Mouse (Mus musculus): ENCODE data around the gene Psmb7. TPM values are rescaled to one million over a fixed set of nuclear protein-coding genes. Genes with fewer than 3 reads are reported as not detected.
A peak's percentile ranks its signal among the peaks of the same experiment; 100 is the strongest.

Psmb7 gene
- polyA plus RNA-seq (2015; fragmentation: Nextera tagmentation; extraction: Ambion mirVana): 213 and 245 TPM in 2 replicates

DNA sequence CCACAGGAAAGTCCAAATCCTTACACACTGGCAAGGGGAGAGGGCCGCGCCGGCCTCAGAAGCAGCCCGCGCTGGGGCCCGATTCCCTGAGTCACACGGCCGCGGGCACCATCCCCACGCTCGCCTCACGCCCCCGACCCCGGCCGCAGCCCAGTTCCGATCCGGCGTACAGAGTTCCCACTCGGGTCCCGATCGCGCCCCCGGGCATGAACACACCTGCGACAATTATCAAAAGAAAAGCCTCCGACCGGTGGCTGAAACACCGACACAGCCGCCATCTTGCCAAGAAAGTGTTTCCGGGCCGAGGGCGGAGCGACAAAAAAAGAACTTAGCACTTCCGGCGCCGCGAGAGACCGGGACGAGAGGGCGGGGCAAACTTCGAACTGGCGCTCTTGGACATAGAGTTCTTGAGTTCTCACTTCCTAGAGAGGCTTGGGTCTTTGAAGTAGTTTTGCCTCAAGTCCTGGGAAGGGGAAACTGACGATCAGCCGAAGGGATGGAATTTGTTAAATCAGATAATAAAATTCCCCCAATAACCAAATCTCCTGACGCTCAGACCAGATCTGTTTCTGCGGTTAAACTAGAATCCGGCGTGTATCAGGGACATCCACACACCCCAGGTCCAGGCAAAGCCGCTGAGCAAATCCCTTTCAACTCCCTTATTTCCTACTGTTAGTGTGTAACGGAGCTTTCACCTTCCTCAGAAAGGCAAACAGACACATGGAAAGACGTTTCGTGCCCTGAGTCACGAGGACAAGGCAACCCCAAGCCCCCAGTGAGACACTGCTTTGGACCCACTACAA is at the start of gene Psmb7:
Psmb7 (minus strand) TSS at position 463 of the 803 bp plus-strand sequence.
- H3K27me3 ChIP-seq (replicated peaks): no peaks in the 10 kb centered on the region
- H3K9ac ChIP-seq: peak within 1 kb of the TSS; percentile 97
- H3K4me3 ChIP-seq: peak within 1 kb of the TSS; percentile 89
- no peaks in the 10 kb centered on the region for H3K9me3 ChIP-seq
- peak; percentile 51; the same call in 1 of the 2 replicates for ATAC-seq (ENCODE audit: extremely low read depth, insufficient number of reproducible peaks, low FRiP score, low TSS enrichment)
- peaks cover 32% of the 10 kb centered on the region for H3K36me3 ChIP-seq
- H3K4me2 ChIP-seq: peak within 1 kb of the TSS; percentile 77
- WGBS: 2% methylated on average over 52 of the region's 52 CpGs
- H3K4me1 ChIP-seq: peaks cover 18% of the 10 kb centered on the region
- 0 out of 2 replicates have a peak within 1 kb of the TSS, but pooled peaks have one; percentile 56 for H3K27ac ChIP-seq (replicated peaks)

GRCm38 (mm10) chr2:38691542-38691941 is 47.7 kb upstream of the Psmb7 start:
- ATAC-seq (ENCODE audit: extremely low read depth, insufficient number of reproducible peaks, low FRiP score, low TSS enrichment): no peak
- H3K36me3 ChIP-seq: no peaks in the 10 kb centered on the region
- H3K4me1 ChIP-seq: peaks cover 11% of the 10 kb centered on the region
- no peak overlapping the region for H3K9ac ChIP-seq
- peaks cover 94% of the 10 kb centered on the region for H3K27me3 ChIP-seq (replicated peaks)
- no peak overlapping the region for H3K27ac ChIP-seq (replicated peaks)
- H3K4me2 ChIP-seq: no peak overlapping the region
- no peaks in the 10 kb centered on the region for H3K9me3 ChIP-seq
- 10% methylated on average over 8 of the region's 8 CpGs for WGBS
- no peak overlapping the region for H3K4me3 ChIP-seq

DNA sequence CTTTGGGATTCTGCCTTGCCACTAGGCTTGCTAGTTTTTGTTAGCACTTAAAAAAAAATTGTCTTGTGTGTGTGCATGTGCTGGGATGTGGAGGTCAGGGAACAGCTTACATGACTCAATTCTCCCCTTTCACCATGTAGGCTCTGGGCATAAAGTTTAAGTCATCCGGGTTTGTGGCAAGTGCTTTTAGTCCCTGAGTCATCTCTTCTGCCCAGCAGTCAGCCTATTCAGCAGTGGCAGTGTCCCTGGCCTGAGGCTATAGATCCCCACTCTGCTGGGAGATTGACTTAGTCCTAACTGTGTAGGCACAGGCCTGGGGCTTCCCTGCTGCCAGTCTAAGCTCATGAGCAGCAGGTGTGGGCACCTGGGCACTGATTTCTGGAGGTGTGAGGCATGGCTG is 46.0 kb upstream of the Psmb7 start:
- no peak for ATAC-seq (ENCODE audit: extremely low read depth, insufficient number of reproducible peaks, low FRiP score, low TSS enrichment)
- no peak overlapping the region for H3K27ac ChIP-seq (replicated peaks)
- H3K9me3 ChIP-seq: no peaks in the 10 kb centered on the region
- WGBS: 81% methylated on average over 1 of the region's 1 CpGs
- no peaks in the 10 kb centered on the region for H3K36me3 ChIP-seq
- peaks cover 84% of the 10 kb centered on the region for H3K27me3 ChIP-seq (replicated peaks)
- no peak overlapping the region for H3K4me2 ChIP-seq
- H3K4me1 ChIP-seq: peaks cover 11% of the 10 kb centered on the region
- H3K4me3 ChIP-seq: no peak overlapping the region
- no peak overlapping the region for H3K9ac ChIP-seq

GRCm38 (mm10) chr2:38688791-38689520 is 45.1 kb upstream of the Psmb7 start:
- peaks cover 78% of the 10 kb centered on the region for H3K27me3 ChIP-seq (replicated peaks)
- 4% methylated on average over 29 of the region's 29 CpGs for WGBS
- H3K4me2 ChIP-seq: peak overlapping the region; percentile 74
- ATAC-seq (ENCODE audit: extremely low read depth, insufficient number of reproducible peaks, low FRiP score, low TSS enrichment): no peak
- peaks cover 11% of the 10 kb centered on the region for H3K4me1 ChIP-seq
- peak overlapping the region; percentile 70 for H3K9ac ChIP-seq
- no peak overlapping the region for H3K27ac ChIP-seq (replicated peaks)
- peak overlapping the region; percentile 48 for H3K4me3 ChIP-seq
- no peaks in the 10 kb centered on the region for H3K9me3 ChIP-seq
- no peaks in the 10 kb centered on the region for H3K36me3 ChIP-seq

- Histone ChIP-seq H3K9ac (no peak overlapping the region), H3K4me2 (no peak overlapping the region), H3K9me3 (no peaks in the 10 kb centered on the region), H3K36me3 (no peaks in the 10 kb centered on the region), H3K4me3 (no peak overlapping the region), H3K4me1 (peaks cover 11% of the 10 kb centered on the region), H3K27ac (replicated peaks) (no peak overlapping the region), H3K27me3 (replicated peaks) (peaks cover 52% of the 10 kb centered on the region)
- ATAC-seq (ENCODE audit: extremely low read depth, insufficient number of reproducible peaks, low FRiP score, low TSS enrichment): no peak
- 57% methylated on average over 3 of the region's 3 CpGs for WGBS
These were observed 41.9 kb upstream of the Psmb7 start for GRCm38 (mm10) chr2:38685746-38686145.

DNA sequence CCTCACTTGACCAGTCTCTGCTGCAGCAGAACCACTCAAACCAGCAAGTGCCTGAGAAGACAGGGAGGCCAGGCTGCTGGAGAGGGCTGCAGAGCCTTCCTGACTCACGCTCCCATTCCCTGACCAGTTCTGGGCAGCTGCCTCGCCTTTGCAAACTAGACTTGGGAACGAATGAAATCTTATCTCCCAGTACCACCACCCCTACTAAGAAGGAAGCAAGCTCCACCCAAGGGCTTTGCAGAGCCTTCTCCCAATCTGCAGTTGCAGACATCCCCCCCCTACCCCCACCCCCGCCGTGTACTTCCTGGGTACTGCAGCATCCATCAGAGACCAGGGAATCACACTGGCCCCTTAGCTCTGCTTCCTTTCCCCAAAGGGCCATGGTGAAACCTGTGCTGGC is 39.2 kb upstream of the Psmb7 start:
- Histone ChIP-seq H3K27me3 (replicated peaks) (peaks cover 31% of the 10 kb centered on the region), H3K4me3 (no peak overlapping the region), H3K9ac (no peak overlapping the region), H3K27ac (replicated peaks) (no peak overlapping the region), H3K9me3 (no peaks in the 10 kb centered on the region), H3K4me1 (no peaks in the 10 kb centered on the region), H3K36me3 (no peaks in the 10 kb centered on the region), H3K4me2 (no peak overlapping the region)
- WGBS: 55% methylated on average over 5 of the region's 5 CpGs
- ATAC-seq (ENCODE audit: extremely low read depth, insufficient number of reproducible peaks, low FRiP score, low TSS enrichment): no peak

GRCm38 (mm10) chr2:38682209-38682608 is 38.3 kb upstream of the Psmb7 start:
- Histone ChIP-seq H3K9ac (no peak overlapping the region), H3K4me3 (no peak overlapping the region), H3K27ac (replicated peaks) (no peak overlapping the region), H3K9me3 (no peaks in the 10 kb centered on the region), H3K4me1 (no peaks in the 10 kb centered on the region), H3K27me3 (replicated peaks) (peaks cover 22% of the 10 kb centered on the region), H3K36me3 (no peaks in the 10 kb centered on the region), H3K4me2 (no peak overlapping the region)
- no peak for ATAC-seq (ENCODE audit: extremely low read depth, insufficient number of reproducible peaks, low FRiP score, low TSS enrichment)
- 84% methylated on average over 5 of the region's 5 CpGs for WGBS

- H3K36me3 ChIP-seq: no peaks in the 10 kb centered on the region
- no peak overlapping the region for H3K4me2 ChIP-seq
- peaks cover 23% of the 10 kb centered on the region for H3K27me3 ChIP-seq (replicated peaks)
- no peaks in the 10 kb centered on the region for H3K4me1 ChIP-seq
- H3K4me3 ChIP-seq: no peak overlapping the region
- no peaks in the 10 kb centered on the region for H3K9me3 ChIP-seq
- ATAC-seq (ENCODE audit: extremely low read depth, insufficient number of reproducible peaks, low FRiP score, low TSS enrichment): no peak
- no peak overlapping the region for H3K27ac ChIP-seq (replicated peaks)
- no peak overlapping the region for H3K9ac ChIP-seq
These were observed 35.1 kb upstream of the Psmb7 start for GRCm38 (mm10) chr2:38678947-38679346.

GRCm38 (mm10) chr2:38675366-38675969 is 31.6 kb upstream of the Psmb7 start:
- ATAC-seq (ENCODE audit: extremely low read depth, insufficient number of reproducible peaks, low FRiP score, low TSS enrichment): no peak
- H3K4me3 ChIP-seq: no peak overlapping the region
- 51% methylated on average over 9 of the region's 9 CpGs for WGBS
- no peaks in the 10 kb centered on the region for H3K9me3 ChIP-seq
- no peak overlapping the region for H3K9ac ChIP-seq
- no peak overlapping the region for H3K27ac ChIP-seq (replicated peaks)
- no peaks in the 10 kb centered on the region for H3K4me1 ChIP-seq
- no peak overlapping the region for H3K4me2 ChIP-seq
- no peaks in the 10 kb centered on the region for H3K36me3 ChIP-seq
- peaks cover 52% of the 10 kb centered on the region for H3K27me3 ChIP-seq (replicated peaks)

- peaks cover 7% of the 10 kb centered on the region for H3K4me1 ChIP-seq
- H3K4me2 ChIP-seq: no peak overlapping the region
- no peak overlapping the region for H3K9ac ChIP-seq
- H3K27ac ChIP-seq (replicated peaks): no peak overlapping the region
- 52% methylated on average over 11 of the region's 11 CpGs for WGBS
- H3K27me3 ChIP-seq (replicated peaks): peaks cover 73% of the 10 kb centered on the region
- no peak overlapping the region for H3K4me3 ChIP-seq
- no peak for ATAC-seq (ENCODE audit: extremely low read depth, insufficient number of reproducible peaks, low FRiP score, low TSS enrichment)
- no peaks in the 10 kb centered on the region for H3K36me3 ChIP-seq
- no peaks in the 10 kb centered on the region for H3K9me3 ChIP-seq
These were observed 28.6 kb upstream of the Psmb7 start for GRCm38 (mm10) chr2:38672496-38672895.

- Histone ChIP-seq H3K9ac (no peak overlapping the region), H3K4me2 (peak overlapping the region; percentile 54), H3K4me3 (peak overlapping the region; percentile 9; the same call in 1 of the 2 replicates), H3K27me3 (replicated peaks) (peaks cover 65% of the 10 kb centered on the region), H3K9me3 (no peaks in the 10 kb centered on the region), H3K36me3 (no peaks in the 10 kb centered on the region), H3K27ac (replicated peaks) (no peak overlapping the region), H3K4me1 (peaks cover 7% of the 10 kb centered on the region)
- ATAC-seq (ENCODE audit: extremely low read depth, insufficient number of reproducible peaks, low FRiP score, low TSS enrichment): no peak
- WGBS: 14% methylated on average over 17 of the region's 17 CpGs
These were observed 25.1 kb upstream of the Psmb7 start for GRCm38 (mm10) chr2:38668802-38669580.
